Mouse (Mus musculus): ENCODE measurements around the gene Vill. TPM values are rescaled to one million over a fixed set of nuclear protein-coding genes. Genes with fewer than 3 reads are reported as not detected.

Vill gene
- 56.6 and 60.0 TPM in 2 replicates for polyA plus RNA-seq (2012)

GRCm38 (mm10) chr9:119052154-119052944 lies at the start of gene Vill:
TSS of gene Vill (plus strand) at chr9:119052778.

DNA sequence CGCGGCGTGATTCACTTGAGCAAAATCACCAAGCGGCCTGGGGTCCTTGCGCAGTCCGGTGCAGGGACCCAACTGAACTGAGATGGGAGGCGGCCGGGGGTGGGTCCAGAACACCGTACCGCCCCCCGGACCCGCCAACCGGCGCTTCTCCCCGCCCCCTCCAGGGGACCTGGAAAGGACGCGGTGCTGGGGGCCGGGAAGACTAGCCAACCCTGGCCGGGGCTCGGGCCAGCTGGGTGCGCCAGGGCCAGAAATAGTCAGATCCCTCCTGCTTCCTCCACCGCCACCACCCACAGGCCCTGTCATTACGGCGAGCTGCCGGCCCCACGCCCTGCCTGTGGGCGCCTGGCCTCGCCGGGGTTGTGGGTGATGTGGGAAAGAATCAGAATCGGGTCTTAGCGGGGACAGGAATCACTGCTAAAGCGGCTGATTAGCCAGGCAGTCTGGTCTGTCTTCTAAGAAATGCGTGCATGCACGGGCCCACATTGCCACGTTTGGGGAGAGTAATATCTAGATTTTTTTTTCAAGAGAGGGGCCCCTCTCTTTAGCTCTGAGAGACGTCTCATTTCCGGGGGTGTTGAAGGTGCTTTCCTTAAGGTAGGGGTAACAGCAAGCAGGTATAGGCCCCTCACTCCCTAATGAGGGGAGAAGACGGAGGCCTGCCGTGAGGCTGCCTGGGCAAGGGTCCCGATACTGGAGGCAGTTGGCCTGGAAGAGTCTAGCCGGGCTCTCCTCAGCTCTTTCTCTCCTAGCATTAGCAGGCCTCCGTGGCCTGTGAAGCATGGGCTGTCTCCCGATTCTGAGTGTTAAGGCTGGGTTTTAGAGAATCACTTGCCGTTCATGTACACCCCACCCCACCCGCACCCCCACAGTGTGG lies 41.1 kb downstream of the Vill start, which contains the start of gene Plcd1:
Plcd1 (minus strand) TSS at position 84 of the 877 bp plus-strand sequence.

DNA sequence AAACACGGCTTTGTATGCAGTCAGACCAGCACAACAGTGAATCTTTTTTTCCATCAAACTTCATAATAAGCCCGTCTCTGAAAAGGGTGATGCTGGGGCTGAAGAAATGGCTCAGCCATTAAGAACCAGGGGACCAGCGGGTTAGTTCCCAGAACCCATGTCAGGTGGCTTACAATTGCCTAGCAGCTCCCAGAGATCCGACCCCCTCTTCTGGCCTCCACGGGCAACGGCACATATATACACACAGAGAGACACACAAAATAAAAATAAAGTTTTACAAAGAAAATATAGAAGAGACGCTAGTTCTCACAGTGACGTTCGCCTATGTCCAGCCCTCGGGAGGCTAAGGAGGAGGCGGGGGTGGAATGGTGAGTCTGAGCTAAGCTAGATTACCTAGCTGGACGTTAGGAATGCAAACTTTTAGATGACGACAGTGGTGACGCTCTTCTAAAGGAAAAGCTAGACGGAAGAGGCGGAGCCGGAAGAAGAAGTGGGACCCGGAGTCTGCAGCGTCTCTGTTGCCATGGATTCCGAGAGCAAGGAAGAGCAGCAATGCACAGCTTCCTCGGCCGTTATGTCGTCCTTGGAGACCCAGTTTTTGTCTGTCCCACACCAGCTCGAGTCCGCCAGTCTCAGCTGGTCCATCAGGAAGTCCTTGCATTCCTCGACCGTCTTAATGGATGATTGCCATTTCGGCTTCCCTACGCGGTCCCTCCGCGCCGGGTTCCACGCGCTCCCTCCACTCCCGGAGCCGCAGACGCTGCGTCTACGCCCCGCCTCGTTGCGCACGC lies 49.6 kb downstream of the Vill start, which contains the start of gene Dlec1:
Dlec1 (plus strand) TSS at position 487 of the 791 bp plus-strand sequence.

Other genes starting within 250 kb of the Vill start
- 5.5 and 7.1 TPM in 2 replicates for gene Ctdspl, start 126.3 kb upstream of the Vill start, polyA plus RNA-seq (2012)
- gene Plcd1, start 40.7 kb downstream of the Vill start, polyA plus RNA-seq (2012), result not detected in 2 replicates
- gene Dlec1, start 49.7 kb downstream of the Vill start, polyA plus RNA-seq (2012), result 0.53 and 0.65 TPM in 2 replicates
- 0.04 TPM in 1 of 2 replicates, not detected in the other for gene Acaa1b, start 104.3 kb downstream of the Vill start, polyA plus RNA-seq (2012)
- not detected in 2 replicates for gene Gm47289, start 106.4 kb downstream of the Vill start, polyA plus RNA-seq (2012)
- gene Slc22a13, start 156.3 kb downstream of the Vill start, polyA plus RNA-seq (2012), result not detected in 2 replicates

Data from megakaryocyte-erythroid progenitor cell, adult 5 weeks (primary cell).